Mouse (Mus musculus) mouse trophoblast stem cell (cell line): ENCODE measurements around the gene Gm49320.
"Not testable (repeated sequence)": the region's sequence is repeated elsewhere in the genome, so short reads cannot be mapped to it uniquely, and the experiment has no call there.

Experiments used
- in situ Hi-C, 2 experiments: fragments of 300-500 bp; cut with MseI, MboI; formaldehyde crosslinking; loops; 2 replicates in 1 of 2; 3 replicates in 1 of 2; pipeline ENCODE4 v1.15.1; 2025

Gm49320 gene

DNA sequence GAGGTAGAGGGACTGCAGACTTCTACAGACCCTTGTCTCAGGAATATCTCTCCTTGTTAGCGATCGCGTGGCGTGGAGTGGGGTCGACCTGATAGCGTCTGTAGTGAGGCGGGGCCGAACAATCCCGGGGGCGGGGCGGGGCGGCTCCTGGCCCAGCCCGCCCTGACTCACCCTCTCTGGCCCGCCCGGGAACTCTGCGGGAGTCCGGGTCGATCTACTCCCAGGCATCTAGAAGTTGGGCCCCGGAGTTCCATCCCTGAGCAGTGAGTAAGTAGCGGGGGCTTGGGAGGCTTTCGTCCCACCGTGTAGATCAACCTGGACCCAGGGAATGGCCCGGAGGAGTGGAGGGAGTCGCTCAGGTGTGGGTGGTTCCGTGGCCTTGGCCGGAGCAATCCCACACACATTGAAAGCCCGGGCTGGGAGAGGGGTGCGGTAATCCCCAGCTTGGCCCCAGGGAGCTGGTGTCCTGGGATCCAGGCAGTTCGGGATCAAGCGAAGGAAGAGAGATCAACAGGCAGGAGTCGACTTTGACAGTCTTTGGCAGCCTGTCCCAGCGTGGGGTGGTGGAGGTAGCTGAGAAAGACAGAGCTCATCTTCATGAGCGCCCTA lies 11.8 kb upstream of the Gm49320 start, which contains the start of gene Lrrc8e:
Lrrc8e (plus strand) TSS at position 89 of the 609 bp plus-strand sequence.
- in situ Hi-C loops = no loop called here

GRCm38 (mm10) chr8:4227919-4228318 lies 10.7 kb upstream of the Gm49320 start:
- in situ Hi-C loops = no loop called here

DNA sequence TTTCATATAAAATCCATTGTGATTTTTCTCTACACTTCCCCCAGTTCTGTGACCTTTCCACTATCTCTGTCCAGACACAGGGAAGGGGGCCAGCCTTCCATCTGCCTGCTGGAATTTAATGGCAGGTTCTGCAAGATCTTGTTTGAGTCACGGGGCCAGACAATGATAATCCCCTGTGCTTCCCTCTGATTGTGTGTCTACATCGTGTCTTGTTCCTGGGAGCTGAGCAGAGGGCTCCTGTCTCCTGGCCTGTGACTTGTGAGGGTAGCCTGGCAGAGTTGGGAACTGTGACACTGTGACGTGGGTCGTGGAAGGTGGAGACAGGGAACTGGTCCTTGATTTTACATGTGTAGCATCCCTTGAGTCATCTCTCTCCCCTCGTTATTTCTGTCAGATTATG lies 8.9 kb upstream of the Gm49320 start:
- in situ Hi-C loops = no loop called here

- in situ Hi-C loops = no loop called here
These were observed 7.9 kb upstream of the Gm49320 start for GRCm38 (mm10) chr8:4230612-4231351.

DNA sequence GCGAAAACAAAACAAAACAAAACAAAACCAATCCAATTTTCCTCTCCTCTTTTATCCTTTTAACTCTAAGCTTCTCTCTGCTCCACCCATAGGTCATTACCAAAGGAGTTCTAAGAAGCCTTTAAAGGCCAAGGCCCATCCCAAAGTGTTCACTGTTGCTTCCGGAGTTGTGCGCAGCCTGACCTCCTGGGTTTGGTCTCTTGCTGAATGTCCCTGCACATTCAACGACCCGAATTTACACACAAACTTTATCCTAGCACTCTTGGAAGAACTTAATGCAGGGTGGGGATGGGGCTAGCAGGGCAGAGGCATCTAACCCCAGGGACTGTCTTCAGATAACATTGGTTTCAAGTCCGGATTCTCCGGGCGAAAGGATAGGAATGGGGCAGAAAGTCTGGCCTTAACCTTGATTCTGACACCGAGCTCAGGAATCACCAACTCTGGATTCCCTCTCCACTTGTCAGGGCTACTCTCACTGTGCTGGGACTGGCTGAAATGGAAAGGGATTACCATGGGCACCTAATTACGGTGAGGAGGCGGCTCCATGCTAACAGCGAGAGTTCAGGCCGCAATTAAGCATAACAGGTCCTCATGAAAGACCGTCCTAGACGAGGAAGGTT lies 741 bp upstream of the Gm49320 start:
- in situ Hi-C loops = no loop called here

- in situ Hi-C loops = no loop called here
These were observed 677 bp downstream of the Gm49320 start for GRCm38 (mm10) chr8:4239193-4239890.

DNA sequence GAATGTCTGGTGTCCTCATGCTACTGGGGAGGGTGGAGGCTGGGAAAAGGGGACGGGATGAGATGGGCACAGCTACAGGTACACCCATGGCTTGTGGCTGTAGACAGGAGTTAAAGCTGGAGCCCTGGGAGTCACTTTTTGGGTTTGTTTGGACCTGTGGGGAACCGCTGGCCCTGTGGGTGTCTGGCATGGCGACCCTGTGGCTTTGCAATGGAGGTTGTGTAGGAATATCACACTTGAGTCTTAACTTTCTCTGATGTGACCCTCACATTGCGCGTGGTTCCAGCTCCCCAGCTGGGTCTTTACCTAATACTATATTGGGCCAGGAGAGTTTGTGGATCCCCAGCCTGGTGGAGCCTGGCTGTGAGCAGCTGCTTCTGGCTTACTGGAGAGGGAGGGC lies 6.4 kb downstream of the Gm49320 start:
- in situ Hi-C loops = no loop called here

DNA sequence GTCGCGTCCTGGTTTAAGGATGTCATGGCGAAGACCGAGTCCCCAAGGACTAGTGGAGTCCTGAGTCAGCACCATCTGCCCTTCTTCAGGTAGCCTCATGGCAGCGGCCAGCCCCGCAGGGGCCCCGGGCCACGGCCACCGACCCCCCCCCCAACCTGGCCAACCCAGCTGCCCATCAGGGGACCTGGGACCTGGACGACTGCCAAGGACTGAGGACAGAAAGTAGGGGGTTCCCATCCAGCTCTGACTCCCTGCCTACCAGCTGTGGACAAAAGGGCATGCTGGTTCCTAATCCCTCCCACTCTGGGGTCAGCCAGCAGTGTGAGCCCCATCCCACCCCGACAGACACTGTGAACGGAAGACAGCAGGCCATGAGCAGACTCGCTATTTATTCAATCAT lies 7.1 kb downstream of the Gm49320 start:
- in situ Hi-C loops = no loop called here

- in situ Hi-C loops = no loop called here
These were observed 8.6 kb downstream of the Gm49320 start for GRCm38 (mm10) chr8:4247241-4247640.

- in situ Hi-C loops = no loop called here
These were observed 9.4 kb downstream of the Gm49320 start, which contains the start of gene Tgfbr3l for GRCm38 (mm10) chr8:4247951-4248540. Gene Tgfbr3l, plus strand, starts transcription at chr8:4248214.

- in situ Hi-C loops = no loop called here
These were observed 10.5 kb downstream of the Gm49320 start for GRCm38 (mm10) chr8:4249213-4249612.

- in situ Hi-C loops = no loop called here
These were observed 11.8 kb downstream of the Gm49320 start for GRCm38 (mm10) chr8:4250306-4250970.

GRCm38 (mm10) chr8:4252116-4252760 lies 13.6 kb downstream of the Gm49320 start:
- in situ Hi-C loops = no loop called here

DNA sequence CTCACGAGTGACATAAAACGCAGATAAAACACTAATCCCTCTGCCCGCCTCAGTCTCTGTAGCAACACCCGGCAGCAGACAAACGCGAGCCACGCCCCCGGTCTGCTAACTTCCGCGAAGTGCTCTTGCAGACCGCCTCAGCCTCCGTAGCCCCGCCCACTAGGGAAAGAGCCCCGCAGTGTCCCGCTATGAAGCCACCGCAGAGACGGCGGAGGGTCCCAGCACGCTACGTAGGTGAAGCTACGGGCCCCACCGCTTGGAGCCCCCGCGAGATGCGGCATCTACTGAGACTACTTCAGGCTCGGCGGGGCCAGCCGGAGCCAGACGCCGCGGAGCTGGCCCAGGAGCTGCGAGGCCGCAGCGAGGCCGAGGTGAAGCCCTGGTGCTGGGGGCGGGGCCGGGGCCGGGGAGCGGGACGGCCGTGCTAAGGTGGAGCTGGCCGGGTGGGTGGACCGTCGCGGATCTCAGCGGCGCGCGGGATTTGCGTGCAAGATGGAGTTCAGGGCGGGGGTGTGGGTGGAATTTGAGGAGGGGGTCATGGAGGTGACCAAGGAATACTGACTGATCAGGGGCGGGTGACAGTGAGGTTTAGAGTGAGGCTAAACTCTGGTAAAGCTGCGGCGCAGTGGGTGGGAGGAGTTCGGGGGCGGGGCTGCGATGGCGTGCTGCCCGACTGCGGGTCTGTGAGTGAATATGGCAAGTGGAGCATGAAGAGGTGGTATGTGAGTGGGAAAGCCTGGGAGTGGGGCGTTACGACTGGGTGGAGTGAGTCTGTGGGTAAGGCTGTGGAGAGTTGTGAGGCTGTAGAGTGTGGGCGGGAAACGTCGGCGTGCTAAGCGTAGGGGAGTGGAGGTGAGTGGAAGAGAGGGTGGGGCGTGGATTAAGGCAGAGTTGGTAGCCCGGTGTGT lies 14.5 kb downstream of the Gm49320 start, which contains the start of gene Snapc2:
Snapc2 (plus strand) TSS at position 147 of the 908 bp plus-strand sequence.
- in situ Hi-C loops = no loop called here

DNA sequence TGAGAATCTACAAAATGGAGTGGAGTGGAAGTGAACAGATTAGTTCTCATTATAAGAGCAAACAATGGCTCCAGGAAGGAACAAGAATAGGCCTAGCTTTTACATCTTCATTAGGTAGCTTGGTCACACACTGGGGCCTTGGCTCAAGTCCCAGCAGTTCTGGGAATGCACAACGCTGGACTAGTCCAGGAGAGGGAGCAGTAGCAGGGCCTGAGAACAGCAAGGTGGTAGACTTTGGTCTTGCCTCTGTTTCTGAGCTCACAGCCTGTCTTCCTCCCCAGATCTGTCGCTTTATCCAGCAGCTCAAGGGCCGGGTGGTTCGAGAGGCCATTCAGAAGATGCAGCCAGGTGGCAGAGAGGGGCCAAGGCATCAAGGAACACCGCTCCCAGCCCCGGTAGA lies 15.3 kb downstream of the Gm49320 start:
- in situ Hi-C loops = no loop called here

- in situ Hi-C loops = not testable (repeated sequence)
These were observed 16.8 kb downstream of the Gm49320 start for GRCm38 (mm10) chr8:4255471-4255870.

DNA sequence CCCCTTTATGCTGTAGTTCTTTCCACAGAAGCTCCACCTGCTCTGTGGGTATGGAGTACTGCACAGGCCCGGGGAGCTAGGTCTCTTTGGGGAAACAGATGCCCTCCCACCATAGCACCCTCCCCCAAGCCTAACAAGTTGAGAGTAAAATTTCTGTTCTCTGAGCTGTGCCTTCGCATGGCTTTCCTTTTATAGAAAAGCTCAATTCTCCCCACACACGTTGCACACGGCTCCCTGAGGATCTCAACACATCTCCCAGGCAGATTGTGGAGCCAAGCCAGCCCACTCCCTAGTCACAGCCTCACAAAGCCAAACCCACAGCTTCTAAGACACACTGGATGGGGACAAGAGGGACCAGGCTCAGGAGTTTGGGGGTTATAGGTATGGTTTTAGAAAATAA lies 18.2 kb downstream of the Gm49320 start:
- in situ Hi-C loops = no loop called here

- in situ Hi-C loops = no loop called here
These were observed 18.7 kb downstream of the Gm49320 start for GRCm38 (mm10) chr8:4257350-4257749.

GRCm38 (mm10) chr8:4258233-4258632 lies 19.6 kb downstream of the Gm49320 start:
- in situ Hi-C loops = no loop called here

DNA sequence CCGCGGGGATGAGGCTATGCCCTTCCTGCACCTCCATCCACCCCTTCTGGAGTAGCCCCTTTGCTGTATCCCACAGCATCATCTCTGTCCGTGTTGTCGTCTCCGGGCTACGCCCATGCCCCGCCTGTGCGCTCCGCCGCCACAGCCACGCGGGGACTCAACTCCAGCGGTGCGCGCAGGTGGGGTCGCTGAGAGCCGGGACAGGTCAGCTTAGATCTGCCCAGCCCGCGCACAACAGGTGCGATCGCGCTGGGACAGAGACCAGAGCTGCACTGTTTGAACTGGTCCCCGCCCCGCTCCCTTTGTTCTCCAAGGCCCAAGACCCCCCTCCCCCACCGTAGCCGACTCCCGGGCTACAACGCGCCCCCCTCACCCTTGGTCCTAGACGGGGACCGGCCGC lies 20.0 kb downstream of the Gm49320 start:
- in situ Hi-C loops = no loop called here
